Mouse (Mus musculus): Measurements from ENCODE around the gene Aif1.

Aif1 gene

DNA sequence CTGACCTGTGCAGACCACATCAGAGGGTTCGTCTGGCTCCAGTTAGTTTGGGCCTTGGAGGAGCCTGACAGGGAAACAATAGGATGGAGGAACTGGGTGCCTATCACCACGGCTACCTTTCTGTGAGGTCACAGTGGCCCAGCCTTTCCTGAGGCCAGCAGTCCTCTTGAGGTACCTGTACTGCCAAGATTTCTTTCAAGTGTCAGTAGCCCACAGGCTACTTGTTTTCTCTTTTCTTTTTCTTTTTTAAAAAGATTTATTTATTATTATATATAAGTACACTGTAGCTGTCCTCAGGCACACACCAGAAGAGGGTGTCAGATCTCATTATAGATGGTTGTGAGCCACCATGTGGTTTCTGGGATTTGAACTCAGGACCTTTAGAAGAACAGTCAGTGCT lies at the start of gene Aif1:
Gene Aif1 (minus strand): TSS at position 101 of the 400 bp plus-strand sequence.
- no peak for DNase-seq (ENCODE audit: extremely low spot score, low read depth, low spot score)

DNA sequence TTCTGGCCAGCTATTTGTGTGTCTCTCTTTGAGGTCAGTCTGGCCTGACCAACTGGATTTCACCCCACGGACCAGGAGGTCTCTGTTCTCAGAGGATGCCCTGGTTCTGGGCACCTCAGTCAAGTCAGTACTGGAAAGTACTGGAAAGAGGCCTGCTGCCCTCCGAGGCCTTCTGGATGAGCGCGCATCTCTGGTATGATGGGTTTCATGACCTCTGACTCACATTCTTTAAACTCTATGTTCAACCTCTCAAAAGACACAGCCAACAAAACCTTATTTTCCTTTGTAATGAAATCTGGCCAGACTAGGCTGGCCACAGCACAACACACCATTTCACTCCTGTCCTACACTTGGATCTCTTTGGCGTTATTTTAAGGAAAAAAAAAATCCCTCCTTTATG lies 49.6 kb upstream of the Aif1 start:
- DNase-seq (ENCODE audit: extremely low spot score, low read depth, low spot score), result no peak

DNA sequence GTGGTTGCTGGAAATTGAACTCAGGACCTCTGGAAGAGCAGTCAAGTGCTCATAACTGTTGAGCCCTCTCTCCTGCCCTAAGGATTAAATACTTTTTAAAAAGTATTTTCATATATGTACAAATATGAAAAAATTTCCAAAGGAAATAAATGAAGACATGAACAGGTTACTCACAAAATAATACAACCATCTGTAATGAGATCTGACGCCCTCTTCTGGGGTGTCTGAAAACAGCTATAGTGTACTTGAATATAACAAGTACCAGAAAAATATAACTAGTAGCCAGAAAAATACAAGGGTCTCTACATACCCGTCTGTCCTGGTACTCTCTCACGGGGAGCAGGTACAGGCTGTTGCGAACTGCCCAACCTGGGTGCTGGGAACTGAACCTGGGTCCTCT lies 48.8 kb upstream of the Aif1 start:
- no peak for DNase-seq (ENCODE audit: extremely low spot score, low read depth, low spot score)

DNA sequence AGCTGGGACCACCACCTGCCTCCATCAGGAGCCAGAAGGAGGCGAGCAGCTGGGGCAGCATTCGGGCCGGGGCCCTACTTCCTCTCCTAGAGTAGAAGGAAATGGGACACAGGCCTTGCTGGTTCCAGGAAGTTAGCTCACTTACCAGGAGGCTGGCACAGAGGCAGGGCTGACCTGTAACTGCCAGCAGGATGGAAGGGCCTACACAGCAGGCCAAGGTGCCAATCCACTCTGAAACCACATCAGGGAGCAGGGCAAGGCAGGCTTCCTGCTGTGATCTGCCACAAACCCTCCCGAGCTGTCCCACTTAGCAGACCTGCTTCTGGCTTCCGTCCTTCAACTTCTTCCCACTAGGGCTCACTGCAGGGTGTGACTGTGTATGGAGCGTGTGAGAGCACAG lies 46.4 kb upstream of the Aif1 start:
- no peak for DNase-seq (ENCODE audit: extremely low spot score, low read depth, low spot score)

DNA sequence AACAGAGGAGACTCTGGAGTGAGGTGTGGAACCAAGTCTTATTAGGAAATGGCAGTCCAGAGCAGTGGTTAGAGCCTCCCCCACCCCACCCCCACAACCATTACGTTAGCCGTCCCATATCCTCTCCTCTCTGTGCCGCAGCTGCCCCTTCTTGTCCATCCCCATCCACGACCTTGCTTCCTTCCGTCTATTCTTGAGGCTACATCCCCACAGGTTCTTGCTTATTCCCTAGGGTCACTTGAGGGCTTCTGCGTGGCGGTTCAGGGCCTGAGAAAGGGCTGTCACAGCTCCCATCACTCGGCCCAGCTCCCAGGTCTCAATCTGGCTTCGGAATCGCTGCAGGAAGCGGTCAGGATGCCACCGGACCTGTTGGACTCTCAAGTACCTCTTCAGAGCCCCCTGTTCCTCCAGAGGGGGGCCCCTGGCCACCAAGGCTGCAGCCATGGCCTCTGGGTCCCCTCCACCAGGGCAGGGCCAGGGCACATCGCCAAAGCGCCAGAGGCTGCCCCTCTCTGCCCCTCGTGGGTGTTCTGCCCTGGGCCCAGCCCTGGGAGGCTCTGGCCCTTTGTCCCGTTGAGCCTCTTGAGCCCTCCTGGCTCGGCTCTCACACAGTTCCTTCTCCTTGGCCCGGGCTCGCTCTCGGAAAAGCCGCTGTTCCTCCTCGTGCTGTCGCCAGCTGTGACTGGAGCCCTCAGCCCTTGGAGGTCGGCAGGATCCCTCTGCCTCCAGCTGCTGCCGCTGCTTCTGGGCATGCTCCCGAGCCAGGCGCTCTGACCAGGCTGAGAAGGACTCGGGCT lies 44.5 kb upstream of the Aif1 start, which contains the start of gene Gm16181:
Gene Gm16181 (plus strand): TSS at position 679 of the 797 bp plus-strand sequence.
- DNase-seq (ENCODE audit: extremely low spot score, low read depth, low spot score), result no peak

DNA sequence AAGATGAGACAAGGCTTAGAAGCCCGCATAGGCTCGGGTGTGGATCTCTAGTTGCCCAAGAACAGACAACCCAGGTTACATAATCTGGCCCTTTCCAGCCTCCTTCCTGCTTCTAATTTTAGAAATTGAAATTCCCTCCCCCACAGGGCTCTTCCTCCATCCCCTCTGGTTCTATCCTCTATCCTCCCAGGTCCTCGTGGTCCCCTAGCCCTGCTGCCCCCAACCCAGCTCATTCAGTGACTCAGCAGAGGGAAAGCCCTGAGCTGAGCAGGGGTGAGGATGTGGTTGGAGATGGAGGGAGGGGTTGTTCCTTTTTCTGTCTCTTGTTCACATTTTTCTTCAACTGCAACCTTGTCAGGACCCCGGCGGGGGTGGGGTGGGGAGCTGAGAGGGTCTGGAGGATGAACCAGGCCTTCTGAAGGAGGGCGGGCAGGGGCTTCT lies 43.8 kb upstream of the Aif1 start:
- DNase-seq (ENCODE audit: extremely low spot score, low read depth, low spot score), result no peak

DNA sequence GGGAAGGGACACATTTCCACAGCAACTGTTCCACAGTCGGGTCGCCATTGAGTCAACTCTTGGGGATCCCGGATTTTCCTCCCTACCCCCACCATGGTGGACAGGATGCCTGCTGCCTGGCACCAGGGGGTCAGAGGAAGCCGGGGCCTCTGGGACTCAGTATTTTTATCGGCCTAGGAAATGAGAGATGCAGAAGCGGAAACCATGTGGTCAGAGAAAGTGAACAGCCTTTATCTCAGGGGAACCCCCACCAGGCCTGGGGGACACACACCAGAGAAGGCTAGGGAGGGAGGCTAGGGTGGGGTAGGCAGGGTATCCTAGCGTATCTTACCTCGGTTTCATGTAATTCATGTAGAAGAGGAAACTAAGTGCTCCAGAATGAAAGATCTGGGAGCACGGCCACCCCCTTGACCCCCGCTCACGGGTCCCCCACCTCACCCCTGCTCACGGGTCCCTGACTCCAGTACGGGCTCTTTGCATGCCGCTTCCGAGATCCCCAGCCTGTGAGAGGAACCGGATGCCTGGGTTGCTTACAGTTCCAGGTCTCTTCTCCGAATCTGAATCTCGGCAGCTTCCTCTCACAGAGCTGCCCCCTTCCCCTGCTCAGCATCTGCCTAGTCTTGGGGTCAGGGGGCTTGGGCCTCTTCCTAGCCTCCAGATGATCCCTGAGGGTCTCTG lies 42.8 kb upstream of the Aif1 start:
- DNase-seq (ENCODE audit: extremely low spot score, low read depth, low spot score), result no peak

DNA sequence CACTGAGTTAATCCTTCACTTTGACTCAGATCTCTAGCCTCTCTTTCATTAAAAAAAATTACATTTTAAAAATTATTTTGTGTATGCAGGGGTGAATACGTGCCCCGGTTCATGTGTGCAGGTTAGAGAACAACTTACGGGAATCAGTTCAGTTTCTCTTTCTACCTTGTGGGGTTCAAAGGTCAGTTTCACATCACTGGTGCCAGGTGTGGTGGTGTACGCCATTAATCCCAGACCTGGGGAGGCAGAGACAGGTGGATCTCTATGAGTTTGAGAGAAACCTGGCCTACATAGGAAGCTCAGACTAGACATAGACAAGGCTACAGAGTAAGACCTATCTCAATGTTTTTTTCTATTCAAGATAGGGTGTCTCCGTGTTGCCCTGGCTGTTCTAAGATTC lies 37.2 kb upstream of the Aif1 start:
- no peak for DNase-seq (ENCODE audit: extremely low spot score, low read depth, low spot score)

DNA sequence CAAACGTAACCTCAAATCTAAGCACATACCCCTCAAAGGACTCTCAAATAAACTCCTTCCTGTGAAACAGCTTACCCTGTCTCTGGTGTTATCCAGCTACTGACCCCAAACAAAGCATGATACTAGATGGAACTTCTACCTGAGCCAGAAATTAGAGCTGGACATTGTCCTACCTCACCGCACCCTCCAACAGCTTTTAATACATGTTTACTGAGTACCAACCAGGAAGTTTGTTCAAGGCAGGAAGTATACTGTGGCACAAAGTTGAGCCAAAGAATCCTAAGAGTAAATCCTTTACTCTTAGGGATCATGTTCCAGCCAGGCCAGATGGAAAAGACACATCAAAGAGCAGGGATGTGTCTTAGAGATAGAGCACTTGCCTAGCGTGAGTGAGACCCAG lies 34.7 kb upstream of the Aif1 start:
- DNase-seq (ENCODE audit: extremely low spot score, low read depth, low spot score), result no peak

DNA sequence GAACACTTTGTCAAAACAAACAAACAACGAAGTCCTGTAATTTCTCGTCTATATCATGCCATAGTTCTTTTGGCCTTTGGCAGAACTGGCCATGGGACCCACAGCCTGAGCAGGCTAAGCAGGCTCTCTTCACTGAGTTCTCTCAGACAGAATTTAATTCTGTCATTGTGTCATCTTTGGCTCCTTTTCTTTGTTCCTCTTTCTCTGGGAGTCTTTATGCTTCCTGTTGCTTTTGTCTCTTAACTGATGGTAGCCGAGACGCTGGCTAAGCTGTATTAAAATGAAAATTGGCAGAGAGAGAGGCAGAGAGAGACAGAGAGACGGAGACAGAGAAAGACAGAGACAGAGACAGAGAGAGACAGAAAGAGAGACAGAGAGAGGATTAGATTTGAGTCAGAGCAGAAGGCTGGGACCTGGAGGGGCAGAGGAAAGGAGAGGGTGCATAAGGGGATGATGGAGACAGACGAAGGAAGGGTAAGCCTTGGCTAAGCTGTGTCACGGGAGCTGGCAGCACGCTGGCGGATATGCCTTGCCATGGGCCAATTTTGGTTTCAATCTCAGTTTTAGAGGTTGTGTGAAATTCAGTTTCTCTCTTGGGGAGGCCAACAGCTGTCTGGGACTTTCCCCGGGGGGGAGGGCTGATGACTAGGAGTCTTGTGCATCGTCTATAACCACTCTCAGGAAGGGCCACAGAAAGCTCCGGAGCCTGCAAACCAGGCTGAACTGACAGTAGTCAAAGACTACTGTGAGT lies 34.1 kb upstream of the Aif1 start:
- DNase-seq (ENCODE audit: extremely low spot score, low read depth, low spot score), result no peak

DNA sequence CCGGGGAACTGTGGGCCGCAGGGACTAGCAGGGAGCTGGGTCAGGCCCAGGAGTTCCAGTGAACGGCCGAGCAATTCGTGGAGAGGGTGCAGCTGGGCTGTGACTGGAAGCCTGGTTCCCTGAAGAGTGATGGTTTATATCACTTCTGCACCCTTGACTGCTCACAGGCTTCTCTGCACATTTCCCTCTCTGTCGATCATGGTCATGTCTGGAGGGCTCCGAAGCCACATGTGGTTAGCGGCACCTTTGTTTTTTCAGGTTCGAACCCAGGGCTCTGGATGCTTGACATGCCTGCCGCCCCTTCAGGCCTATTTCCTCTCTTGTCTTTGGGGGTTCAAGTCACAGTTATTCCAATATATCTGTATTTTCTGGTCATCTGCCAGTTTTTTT lies 29.5 kb upstream of the Aif1 start:
- DNase-seq (ENCODE audit: extremely low spot score, low read depth, low spot score), result no peak

DNA sequence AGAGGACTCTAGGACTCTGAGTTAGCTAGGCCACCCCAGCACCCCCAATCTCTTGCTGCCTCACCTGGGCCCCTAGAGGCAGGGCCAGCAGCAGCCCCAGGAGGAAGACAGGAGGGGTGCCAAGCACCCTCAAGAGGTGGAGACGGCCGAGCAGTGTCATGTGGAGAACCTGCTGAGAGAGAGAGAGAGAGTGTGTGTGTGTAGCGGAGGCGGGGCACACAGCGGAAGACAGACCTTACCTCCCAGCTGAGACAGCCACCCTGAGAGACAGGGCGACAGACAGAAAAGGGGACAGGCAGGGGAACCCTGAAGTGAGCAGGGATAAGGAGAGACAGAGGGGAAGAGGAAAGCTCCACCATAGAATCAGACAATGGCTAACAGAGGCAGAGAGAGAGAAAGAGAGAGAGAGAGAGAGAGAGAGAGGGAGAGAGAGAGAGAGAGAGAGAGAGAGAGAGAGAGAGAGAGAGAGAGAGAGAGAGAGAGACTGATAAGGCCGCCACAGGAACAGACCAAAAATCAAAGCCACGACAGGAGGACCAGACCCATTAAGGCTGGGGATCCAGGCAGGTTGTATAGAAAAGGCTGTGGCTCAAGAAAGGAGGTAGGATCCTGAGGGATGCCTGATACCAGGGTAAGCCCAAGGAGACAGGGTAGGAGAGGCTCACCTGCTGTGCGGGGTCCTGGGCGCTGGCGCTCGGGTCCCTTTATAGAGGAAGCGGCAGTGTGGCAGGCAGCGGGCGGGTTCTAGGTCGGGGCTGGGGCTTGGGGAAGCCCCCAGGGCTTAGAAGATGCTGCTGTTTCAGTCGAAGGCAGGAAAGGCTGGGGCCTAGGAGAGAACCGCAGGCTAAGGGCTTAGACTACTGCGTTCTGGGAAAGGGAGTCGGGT lies 28.9 kb upstream of the Aif1 start, which contains the start of gene Lta:
Gene Lta (minus strand): TSS at position 858 of the 886 bp plus-strand sequence.
- DNase-seq (ENCODE audit: extremely low spot score, low read depth, low spot score), result no peak

DNA sequence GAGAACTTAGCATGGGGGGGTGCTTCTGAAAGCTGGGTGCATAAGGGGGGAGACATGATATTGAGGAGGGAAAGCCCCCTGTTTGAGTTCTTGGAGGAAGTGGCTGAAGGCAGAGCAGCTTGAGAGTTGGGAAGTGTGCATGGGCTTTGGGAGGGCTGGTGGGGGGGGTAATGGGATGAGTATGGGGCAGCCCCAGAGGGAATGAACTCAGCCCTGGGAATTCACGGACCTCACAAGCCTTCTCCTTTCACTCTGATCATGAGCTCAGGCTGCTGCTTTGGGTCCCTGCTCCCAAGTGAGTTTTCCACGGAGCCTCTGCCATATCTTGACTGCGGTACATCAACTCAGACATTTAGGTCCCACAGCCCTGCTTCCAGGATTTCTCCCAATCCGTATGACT lies 26.6 kb upstream of the Aif1 start:
- DNase-seq (ENCODE audit: extremely low spot score, low read depth, low spot score), result no peak

DNA sequence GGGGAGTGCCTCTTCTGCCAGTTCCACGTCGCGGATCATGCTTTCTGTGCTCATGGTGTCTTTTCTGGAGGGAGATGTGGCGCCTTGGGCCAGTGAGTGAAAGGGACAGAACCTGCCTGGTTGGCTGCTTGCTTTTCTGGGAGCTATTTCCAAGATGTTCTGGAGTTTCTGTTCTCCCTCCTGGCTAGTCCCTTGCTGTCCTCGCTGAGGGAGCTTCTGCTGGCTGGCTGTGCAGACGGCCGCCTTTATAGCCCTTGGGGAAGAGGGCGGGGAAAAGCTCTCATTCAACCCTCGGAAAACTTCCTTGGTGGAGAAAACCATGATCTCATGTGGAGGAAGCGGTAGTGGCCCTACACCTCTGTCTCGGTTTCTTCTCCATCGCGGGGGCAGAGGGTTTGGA lies 25.9 kb upstream of the Aif1 start, which contains the start of gene Tnf:
Gene Tnf (minus strand): TSS at position 221 of the 400 bp plus-strand sequence.
- DNase-seq (ENCODE audit: extremely low spot score, low read depth, low spot score), result no peak

DNA sequence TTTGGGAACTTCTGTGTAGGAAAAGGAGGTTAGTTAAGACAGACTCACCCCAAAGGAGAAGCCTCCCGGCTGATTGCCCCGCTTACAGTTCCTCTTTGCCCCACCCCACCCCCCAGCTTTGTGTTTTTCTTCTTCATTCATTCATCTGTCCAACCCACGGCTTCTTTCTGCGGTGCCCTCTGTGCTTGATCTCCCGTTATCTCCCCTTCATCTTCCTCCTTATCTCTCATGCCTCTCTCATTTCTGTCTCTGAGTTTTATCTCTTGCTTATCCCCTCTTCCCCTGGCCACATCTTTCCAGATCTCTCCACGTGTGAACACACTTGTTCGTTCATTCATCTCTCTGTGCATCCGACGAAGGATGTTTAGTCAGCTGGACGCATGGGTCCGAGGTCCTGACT lies 25.3 kb upstream of the Aif1 start:
- DNase-seq (ENCODE audit: extremely low spot score, low read depth, low spot score), result no peak

DNA sequence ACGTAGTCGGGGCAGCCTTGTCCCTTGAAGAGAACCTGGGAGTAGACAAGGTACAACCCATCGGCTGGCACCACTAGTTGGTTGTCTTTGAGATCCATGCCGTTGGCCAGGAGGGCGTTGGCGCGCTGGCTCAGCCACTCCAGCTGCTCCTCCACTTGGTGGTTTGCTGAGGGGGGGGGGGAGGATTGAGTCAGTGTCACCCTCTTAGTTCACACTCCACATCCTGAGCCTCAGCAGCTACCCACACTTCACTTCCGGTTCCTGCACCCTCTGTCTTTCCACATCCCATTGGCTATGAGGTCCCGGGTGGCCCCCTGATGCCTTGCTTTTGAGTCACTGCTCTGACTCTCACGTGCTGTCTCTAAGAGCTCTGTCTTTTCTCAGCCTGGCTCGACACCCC lies 24.5 kb upstream of the Aif1 start:
- DNase-seq (ENCODE audit: extremely low spot score, low read depth, low spot score), result no peak

DNA sequence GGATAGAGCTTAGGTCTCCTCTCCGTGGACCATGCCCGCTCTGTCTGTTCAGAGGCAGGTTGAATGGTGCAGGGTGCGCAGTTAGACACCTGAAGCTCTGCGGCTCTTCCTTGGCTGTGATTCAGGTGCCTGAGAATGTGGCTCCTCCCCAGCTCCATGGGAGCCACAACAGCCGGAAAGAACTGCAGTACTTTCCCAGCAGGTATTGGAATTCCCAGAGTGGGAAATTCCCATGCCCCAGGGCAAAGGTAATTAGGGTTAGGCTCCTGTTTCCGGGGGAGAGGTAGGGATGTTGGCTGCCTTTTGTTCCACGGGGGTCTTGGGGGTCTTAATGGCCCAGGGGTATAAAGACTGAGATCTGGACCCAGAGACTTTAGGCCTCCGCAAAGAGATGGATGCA lies 23.1 kb upstream of the Aif1 start:
- DNase-seq (ENCODE audit: extremely low spot score, low read depth, low spot score), result no peak

DNA sequence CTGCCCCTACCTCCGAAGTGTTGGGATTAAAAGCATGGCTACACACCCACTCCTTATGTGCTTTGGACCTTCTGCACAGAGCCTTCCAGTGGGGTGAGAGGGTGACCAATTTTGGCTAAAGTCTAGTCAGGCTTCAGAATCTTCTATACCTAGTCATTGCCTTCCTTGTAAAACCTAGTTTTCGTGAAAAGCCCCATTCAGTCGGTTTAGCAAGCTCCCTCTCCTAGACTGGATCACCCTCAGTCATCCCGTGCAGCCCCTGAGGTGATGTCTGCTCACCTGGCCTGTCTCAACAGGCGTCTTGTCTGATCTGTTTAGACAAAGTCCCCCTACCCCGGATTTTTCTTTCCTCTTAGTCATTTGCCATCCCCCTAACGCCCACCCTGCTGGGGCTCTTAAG lies 22.2 kb upstream of the Aif1 start:
- DNase-seq (ENCODE audit: extremely low spot score, low read depth, low spot score), result no peak

DNA sequence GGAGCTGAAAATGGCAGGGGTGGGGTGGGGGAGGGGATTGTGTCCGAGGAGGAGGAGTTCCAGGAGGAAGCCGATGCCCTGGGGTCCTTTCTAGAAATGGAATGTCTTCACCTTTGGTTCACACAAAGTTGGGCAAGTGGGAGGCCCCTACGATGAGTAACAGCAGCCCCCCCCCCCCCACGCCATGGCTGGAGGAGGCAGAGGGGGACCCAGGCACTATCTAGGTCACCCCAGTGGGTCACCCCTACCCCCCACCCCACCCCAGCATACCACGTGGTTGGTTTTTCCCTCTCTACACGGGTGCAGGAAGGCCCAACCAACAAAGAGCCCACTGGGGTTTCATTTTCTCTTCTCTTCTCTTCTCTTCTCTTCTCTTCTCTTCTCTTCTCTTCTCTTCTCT lies 21.3 kb upstream of the Aif1 start:
- DNase-seq (ENCODE audit: extremely low spot score, low read depth, low spot score), result no peak

DNA sequence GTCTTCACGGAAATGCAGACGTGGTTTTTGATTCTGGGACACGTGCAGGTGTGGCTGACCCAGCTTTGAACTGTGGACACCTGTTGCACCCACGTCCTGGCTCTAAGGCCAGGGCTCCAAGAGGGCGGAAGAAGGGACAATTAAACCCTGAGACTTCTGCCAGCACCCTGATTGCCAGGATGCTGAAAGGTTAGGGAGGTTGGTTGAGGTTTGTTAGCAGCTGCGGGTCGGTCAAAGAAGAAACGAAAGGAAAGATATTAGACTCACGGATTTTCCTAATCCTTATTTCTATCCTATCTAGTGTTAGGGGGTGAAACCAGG lies 20.4 kb upstream of the Aif1 start:
- no peak for DNase-seq (ENCODE audit: extremely low spot score, low read depth, low spot score)
